Mouse (Mus musculus): ENCODE results near the gene Rdh5.

Rdh5 gene

GRCm38 (mm10) chr10:128922822-128923012, at the start of gene Rdh5:
Gene Rdh5, minus strand, starts transcription at chr10:128922888.
- DNase-seq (ENCODE audit: low spot score in 2 of 2) = no peak

GRCm38 (mm10) chr10:128970740-128971250, 48.1 kb upstream of the Rdh5 start:
- no peak for DNase-seq (ENCODE audit: low spot score in 2 of 2)

DNA sequence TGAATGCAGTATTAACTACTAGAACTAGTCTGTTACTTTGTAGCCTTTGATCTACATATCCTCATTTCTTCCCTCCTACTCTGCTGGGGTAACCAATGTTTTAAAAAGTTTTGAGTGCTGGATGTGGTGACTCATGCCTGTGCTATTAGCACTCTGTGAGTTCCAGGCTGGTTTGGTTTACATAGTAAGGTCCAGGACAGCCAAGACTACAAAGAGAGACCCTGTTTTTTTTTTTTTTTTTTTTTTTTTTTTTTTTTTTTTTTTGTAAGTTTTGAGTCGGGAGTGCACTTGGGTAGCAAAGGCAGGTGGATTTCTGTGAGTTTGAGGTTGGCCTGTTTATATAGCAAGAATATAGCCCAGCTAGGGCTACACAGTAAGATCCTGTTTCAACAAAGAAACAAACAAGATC, 45.7 kb upstream of the Rdh5 start:
- no peak for DNase-seq (ENCODE audit: low spot score in 2 of 2)

- DNase-seq (ENCODE audit: low spot score in 2 of 2) = no peak
These were observed 43.2 kb upstream of the Rdh5 start for GRCm38 (mm10) chr10:128965871-128966270.

- DNase-seq (ENCODE audit: low spot score in 2 of 2) = no peak
These were observed 42.3 kb upstream of the Rdh5 start for GRCm38 (mm10) chr10:128964961-128965360.

DNA sequence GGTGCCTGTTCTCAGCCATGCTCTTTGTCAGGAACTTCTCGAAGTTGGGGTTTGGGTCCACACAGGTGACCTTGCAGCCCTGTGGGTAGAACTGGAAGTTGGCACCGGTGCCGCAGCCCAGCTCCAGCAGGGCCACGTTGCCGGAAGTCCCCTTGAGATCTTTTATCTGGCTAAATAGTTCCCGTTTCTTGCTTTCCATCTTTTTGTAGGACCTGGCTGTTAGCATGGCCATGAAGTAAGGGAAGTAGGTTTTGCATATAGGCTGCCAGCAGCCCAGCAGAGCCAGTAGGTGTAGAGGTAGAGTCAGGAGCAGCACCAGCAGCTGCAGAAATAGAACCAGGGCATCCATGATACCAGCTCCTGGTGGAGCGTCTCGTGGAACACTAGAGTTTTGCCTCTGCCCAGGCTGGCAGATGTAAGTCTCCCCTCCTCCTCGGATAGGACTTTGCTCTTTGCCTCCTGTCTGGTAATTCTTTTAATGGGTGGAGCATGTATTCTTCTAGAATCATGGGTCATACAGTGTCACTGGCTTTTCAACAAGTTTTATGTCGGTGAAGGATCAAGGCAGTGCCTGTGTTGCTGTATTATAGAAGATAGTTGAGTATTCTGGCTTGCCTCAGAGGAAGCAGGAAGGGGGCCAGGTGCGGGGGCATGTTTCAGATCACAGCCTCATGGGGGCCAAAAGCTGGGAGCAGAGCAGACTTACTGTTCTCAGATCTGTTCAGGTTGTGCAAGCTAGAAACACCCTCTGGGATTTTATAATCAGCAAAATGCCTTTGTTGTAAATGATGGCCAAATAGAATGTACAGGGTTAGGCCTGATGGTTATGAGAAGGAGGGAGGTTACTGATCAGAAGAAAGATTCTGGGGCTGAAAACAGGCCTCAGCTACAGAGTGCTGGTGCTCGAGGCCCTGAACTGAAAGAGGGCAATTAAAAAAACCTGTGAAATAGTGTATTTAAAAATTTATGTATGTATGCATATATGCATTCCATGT, 38.2 kb upstream of the Rdh5 start, which contains the start of gene Mettl7b:
TSS of gene Mettl7b (minus strand) at position 399 of the 995 bp plus-strand sequence.
- DNase-seq (ENCODE audit: low spot score in 2 of 2) = no peak

DNA sequence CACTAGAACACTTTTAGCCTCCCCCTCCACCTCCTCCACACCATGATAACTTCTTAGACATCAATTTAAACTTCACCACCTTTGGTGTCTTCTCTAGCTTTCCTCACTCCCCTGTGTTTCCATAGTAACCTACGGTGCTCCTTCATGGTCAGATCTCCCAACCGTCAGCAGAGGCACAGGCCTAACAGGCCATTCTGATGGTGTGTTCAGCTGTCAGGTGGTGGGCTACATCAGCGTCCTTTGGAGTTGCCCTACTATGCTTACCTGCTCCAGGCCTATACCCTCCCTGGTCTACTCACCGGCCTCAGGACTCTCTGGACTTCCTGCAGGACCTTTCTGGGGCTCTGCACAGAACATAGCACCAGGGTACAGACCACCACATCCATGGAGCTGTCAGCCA, 37.5 kb upstream of the Rdh5 start:
- DNase-seq (ENCODE audit: low spot score in 2 of 2) = no peak

GRCm38 (mm10) chr10:128958340-128958739, 35.7 kb upstream of the Rdh5 start:
- DNase-seq (ENCODE audit: low spot score in 2 of 2) = no peak

DNA sequence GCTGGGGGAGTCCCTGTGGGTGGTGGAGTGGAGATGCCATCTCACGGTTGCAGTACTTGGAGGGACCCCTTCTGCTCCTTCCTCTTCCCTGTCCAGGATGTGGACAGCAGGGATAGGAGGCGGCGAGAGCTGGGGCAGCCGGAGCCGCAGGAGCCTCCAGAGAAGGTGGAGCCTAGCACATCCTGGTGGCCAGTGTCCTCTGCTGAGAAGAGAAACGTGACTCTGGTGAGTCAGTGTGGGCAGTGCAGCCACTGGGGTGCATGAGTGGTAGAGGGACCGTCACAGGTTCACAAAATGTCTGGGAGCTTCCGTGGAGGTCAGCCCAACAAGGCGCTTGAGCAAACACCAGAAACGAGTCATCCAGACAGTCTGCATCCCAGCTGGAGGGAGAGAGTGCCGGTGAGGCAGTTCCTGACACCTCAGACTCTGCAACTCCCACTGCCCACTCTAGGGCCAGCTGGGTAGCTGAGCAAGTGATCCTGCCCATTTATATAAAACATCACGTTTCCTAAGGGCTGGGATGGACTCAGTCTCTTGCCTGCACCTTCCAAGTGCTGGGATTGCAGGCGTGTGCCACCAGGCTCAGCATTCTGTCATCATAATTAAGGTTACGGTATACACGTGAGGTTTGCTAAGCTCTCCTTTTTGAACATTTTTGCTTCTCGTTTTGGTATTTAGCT, 27.7 kb upstream of the Rdh5 start:
- no peak for DNase-seq (ENCODE audit: low spot score in 2 of 2)

- no peak for DNase-seq (ENCODE audit: low spot score in 2 of 2)
These were observed 24.8 kb upstream of the Rdh5 start for GRCm38 (mm10) chr10:128947496-128947895.

DNA sequence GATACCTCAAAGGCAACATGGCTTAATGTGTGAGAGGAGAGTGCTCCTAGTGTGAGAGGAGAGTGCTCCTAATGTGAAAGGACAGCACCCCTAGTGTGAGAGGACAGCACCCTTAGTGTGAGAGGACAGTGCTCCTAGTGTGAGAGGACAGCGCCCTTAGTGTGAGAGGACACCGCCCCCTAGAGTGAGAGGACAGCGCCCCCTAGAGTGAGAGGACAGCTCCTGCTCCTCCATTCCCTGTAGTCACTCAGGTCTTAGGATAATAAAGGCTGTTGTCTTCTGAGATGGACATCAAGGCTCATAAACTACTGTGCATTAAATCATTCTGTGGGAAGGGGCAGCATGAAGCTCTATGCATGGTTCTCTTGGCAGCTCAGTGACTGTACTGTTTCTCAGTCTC, 23.0 kb upstream of the Rdh5 start:
- no peak for DNase-seq (ENCODE audit: low spot score in 2 of 2)

DNA sequence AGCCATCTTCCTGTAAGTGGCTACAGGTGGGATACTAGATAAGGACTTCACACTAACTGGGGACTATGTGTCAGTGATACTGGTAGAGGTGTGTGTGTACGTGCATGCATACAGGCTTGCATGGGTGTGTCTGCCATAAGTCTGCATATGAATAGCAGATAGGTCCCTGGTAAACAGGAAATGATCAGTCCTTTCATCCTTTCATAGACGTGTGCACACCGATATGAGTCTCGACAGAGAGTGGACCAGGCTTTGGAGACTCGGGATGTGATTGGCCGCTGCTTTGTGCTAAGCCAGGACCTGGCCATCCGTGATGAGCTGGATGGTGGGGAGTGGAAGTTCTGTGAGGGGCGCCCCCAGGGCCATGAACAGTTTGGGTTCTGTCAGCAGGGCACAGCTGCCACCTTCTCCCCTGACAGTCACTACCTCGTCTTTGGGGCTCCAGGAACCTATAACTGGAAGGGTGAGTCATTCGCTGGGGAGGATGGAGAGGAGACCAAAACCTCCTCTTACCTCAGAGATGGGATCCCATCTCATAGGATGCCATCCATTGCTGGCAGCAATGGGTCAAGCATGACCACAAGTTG, 17.9 kb upstream of the Rdh5 start:
- DNase-seq (ENCODE audit: low spot score in 2 of 2) = no peak

DNA sequence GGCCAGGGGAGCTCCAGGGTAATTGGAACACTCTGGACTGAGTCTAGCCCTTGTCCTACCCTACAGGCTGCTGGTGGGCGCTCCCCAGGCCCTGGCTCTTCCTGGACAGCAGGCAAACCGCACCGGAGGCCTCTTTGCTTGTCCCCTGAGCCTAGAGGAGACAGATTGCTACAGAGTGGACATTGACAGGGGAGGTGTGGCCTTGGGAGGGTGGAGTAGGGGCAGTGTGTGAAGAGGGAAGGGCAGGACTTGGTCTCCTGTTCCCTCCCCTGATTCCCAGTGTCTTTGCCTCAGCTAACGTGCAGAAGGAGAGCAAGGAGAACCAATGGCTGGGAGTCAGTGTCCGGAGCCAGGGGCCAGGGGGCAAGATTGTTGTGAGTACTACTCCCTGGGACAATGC, 16.3 kb upstream of the Rdh5 start:
- DNase-seq (ENCODE audit: low spot score in 2 of 2) = no peak

DNA sequence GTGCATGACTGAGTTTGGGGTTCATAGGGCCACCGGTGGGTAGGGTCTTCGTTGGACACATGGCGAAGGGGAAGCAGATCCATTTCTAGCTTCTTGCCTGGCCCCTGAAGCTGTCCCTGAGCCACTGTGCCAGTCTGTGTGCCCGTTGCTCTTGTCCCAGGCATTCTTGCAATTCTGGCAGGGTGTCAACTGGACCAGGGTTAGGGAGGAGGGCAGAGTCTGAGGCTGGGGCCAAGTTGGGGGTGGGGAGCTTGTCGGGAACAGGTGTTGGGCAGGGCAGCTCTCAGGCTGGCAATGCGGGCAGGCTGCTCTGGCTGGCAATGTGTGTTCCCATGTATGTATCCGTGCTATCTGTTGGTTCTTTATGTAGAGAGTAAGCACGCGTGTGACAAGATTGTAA, 15.8 kb upstream of the Rdh5 start:
- DNase-seq (ENCODE audit: low spot score in 2 of 2) = no peak

- no peak for DNase-seq (ENCODE audit: low spot score in 2 of 2)
These were observed 15.2 kb upstream of the Rdh5 start for GRCm38 (mm10) chr10:128937756-128938390.

DNA sequence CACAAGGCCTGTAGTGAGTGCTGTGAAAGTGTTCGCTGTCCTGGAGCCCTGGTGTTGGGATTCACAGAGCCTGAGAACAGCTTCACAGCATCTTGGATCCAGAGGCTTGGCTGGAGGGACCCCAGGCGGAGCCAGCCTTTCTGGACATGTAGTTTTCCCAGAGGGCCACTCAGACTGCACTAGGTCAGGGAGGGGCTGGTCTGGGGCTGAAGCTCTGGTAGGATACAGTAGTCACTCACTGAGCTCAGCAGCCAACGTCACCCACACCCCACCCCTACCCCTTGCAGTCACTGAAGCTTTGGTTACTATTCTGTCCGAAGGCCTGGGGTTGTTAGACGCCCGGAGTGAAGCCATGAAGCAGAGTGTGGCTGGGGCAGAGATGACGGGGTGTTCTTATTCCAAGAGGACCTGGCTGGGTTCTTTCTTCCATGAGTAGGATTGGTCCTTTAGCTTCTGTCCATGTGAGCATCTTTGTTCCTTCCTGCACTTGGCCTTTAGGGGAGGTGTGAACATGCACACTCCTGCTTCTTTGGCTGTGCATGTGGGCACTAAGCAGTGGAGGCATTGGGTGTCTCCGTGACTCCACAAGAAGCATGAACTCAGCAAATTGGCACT, 13.2 kb upstream of the Rdh5 start:
- no peak for DNase-seq (ENCODE audit: low spot score in 2 of 2)

DNA sequence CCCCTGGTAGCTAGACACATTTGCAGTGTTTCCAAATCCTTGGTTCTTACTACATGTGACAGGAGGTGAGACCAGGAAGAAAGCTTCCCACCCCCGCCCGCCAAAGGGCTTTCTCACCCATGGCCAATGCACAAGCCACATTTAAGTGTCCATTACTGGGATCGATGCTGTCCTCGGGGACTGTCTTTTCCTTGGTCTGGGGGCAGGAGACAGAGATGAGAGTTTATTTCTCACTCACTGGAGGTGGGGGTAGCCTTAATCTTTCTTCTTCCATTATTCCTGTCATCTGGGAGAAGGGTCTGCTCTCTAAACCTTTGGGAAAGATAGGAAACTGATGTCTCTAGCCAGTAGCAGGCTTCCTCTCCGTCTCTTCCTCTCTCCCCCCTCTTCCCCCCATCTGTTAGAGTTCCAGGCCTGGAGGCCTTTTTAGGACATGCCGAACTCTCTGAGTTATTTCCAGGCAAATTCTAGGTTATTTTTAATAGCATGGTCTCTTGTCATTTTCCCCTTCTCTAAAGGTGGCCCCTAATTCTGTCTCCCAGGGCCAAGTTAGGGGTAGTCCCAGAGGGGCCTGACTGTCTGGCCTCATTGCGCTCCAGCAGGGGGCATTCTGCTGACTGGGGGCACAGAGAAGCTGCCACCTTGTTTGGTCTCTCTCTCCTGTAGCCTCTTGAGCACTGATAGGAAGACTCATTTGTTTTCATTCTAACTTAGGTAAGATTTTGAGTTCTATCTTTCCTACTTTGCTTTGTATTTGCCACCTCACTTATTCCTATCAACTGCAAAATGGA, 12.5 kb upstream of the Rdh5 start:
- DNase-seq (ENCODE audit: low spot score in 2 of 2) = no peak

GRCm38 (mm10) chr10:128933976-128934721, 11.5 kb upstream of the Rdh5 start:
- no peak for DNase-seq (ENCODE audit: low spot score in 2 of 2)

- DNase-seq (ENCODE audit: low spot score in 2 of 2) = no peak
These were observed 10.9 kb upstream of the Rdh5 start, which contains the start of gene Itga7 for GRCm38 (mm10) chr10:128933574-128933973. Gene Itga7, plus strand, starts transcription at chr10:128933818.

DNA sequence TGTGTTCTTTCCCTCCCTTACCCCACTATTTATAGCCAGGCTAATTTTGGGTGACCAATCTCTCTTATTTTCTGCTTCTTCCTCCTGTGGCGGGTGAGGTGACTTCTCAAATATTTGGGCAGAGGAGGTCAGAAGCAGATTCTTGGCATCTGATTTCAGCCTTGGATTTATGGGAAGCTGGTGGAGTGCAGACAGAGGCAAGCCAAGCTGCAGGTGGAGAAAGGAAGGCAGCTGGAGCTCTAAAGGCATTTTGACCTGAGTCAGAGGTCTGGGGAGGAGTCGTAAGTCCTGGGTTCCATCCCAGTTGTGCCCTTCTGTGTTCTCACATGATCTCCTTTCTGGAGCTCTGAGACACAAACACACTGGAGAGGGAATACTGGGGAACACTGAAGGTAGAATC, 8.8 kb upstream of the Rdh5 start:
- DNase-seq (ENCODE audit: low spot score in 2 of 2) = no peak
